Mouse (Mus musculus) E14TG2a.4 (cell line): ENCODE measurements around the gene Tbpl1.
A peak's percentile ranks its signal among the peaks of the same experiment; 100 is the strongest.

Experiments
- H3K27me3 ChIP-seq: 2 replicates; pipeline ENCODE4 v1.6.1; 2014; ENCODE audit warnings: low read length, control low read depth; ENCODE audit not compliant: insufficient read depth
- H3K36me3 ChIP-seq: 2 replicates; pipeline ENCODE4 v1.6.1; 2014; ENCODE audit warnings: low read length, control low read depth; ENCODE audit not compliant: insufficient read depth
- H3K4me1 ChIP-seq: replicated peaks from 2 replicates; pipeline ENCODE4 v1.6.1; 2014; ENCODE audit warnings: low read depth, low read length, control low read depth
- H3K4me3 ChIP-seq: replicated peaks from 2 replicates; pipeline ENCODE4 v1.5.1; 2014; ENCODE audit warnings: mild to moderate bottlenecking, low read length
- H3K9me3 ChIP-seq: 2 replicates; pipeline ENCODE4 v1.6.1; 2014; ENCODE audit warnings: low read length, control low read depth
- CTCF ChIP-seq: conservative IDR thresholded peaks from 2 replicates; pipeline ENCODE4 v1.5.1; 2014; ENCODE audit warnings: low read length
- NANOG ChIP-seq: IDR thresholded peaks from 2 replicates; pipeline ENCODE4 v1.6.1; 2014; ENCODE audit warnings: borderline replicate concordance, low read length, mixed read lengths
- POU5F1 ChIP-seq: IDR thresholded peaks from 2 replicates; pipeline ENCODE4 v1.6.1; 2014; ENCODE audit warnings: low read length, borderline replicate concordance

Tbpl1 gene

GRCm38 (mm10) chr10:22700773-22701172 is 31.0 kb downstream of the Tbpl1 start:
- Histone ChIP-seq H3K27me3 (no peaks in the 10 kb centered on the region), H3K36me3 (peaks cover 23% of the 10 kb centered on the region), H3K9me3 (peaks cover under 1% of the 10 kb centered on the region; the same call in 1 of the 2 replicates), H3K4me1 (peaks cover 56% of the 10 kb centered on the region), H3K4me3 (no peak overlapping the region)
- TF ChIP-seq CTCF, result no peak
- TF ChIP-seq NANOG, result no peak
- no peak for TF ChIP-seq POU5F1

GRCm38 (mm10) chr10:22699487-22700335 is 32.0 kb downstream of the Tbpl1 start:
- no peak overlapping the region for H3K4me3 ChIP-seq

GRCm38 (mm10) chr10:22698158-22698953 is 33.4 kb downstream of the Tbpl1 start:
- Histone ChIP-seq H3K9me3 (peaks cover 3% of the 10 kb centered on the region; the same call in 1 of the 2 replicates), H3K36me3 (peaks cover 9% of the 10 kb centered on the region), H3K4me3 (0 out of 2 replicates have a peak overlapping the region, but pooled peaks have one; percentile 17), H3K4me1 (peaks cover 54% of the 10 kb centered on the region), H3K27me3 (no peaks in the 10 kb centered on the region)
- no peak for TF ChIP-seq POU5F1
- no peak for TF ChIP-seq NANOG
- TF ChIP-seq CTCF, result no peak

More at GRCm38 (mm10) chr10:22699487-22700335, 32.0 kb downstream of the Tbpl1 start:
- peaks cover 14% of the 10 kb centered on the region for H3K36me3 ChIP-seq
- TF ChIP-seq CTCF (no peak), NANOG (no peak), POU5F1 (no peak)
- peaks cover 56% of the 10 kb centered on the region for H3K4me1 ChIP-seq
- H3K27me3 ChIP-seq, result no peaks in the 10 kb centered on the region
- peaks cover 3% of the 10 kb centered on the region; the same call in 1 of the 2 replicates for H3K9me3 ChIP-seq

GRCm38 (mm10) chr10:22696864-22697263 is 34.9 kb downstream of the Tbpl1 start:
- H3K36me3 ChIP-seq, result peaks cover 4% of the 10 kb centered on the region; the same call in 1 of the 2 replicates
- H3K4me3 ChIP-seq, result no peak overlapping the region
- H3K27me3 ChIP-seq, result no peaks in the 10 kb centered on the region
- peaks cover 51% of the 10 kb centered on the region for H3K4me1 ChIP-seq
- H3K9me3 ChIP-seq, result peaks cover 12% of the 10 kb centered on the region
- TF ChIP-seq CTCF (no peak), NANOG (no peak), POU5F1 (no peak)

GRCm38 (mm10) chr10:22696236-22696635 is 35.5 kb downstream of the Tbpl1 start:
- Histone ChIP-seq H3K4me1 (peaks cover 46% of the 10 kb centered on the region), H3K27me3 (no peaks in the 10 kb centered on the region), H3K36me3 (peaks cover 4% of the 10 kb centered on the region; the same call in 1 of the 2 replicates), H3K4me3 (no peak overlapping the region), H3K9me3 (peaks cover 19% of the 10 kb centered on the region)
- TF ChIP-seq NANOG, result no peak

- H3K4me1 ChIP-seq, result peaks cover 12% of the 10 kb centered on the region; the same call in 1 of the 2 replicates
- H3K4me3 ChIP-seq, result no peak overlapping the region
- H3K9me3 ChIP-seq, result peaks cover 13% of the 10 kb centered on the region; the same call in 1 of the 2 replicates
- H3K36me3 ChIP-seq, result no peaks in the 10 kb centered on the region
- H3K27me3 ChIP-seq, result no peaks in the 10 kb centered on the region
- no peak for TF ChIP-seq CTCF
- TF ChIP-seq POU5F1, result no peak
- TF ChIP-seq NANOG, result no peak
Observed at GRCm38 (mm10) chr10:22675848-22676630, 55.7 kb downstream of the Tbpl1 start.

- no peaks in the 10 kb centered on the region for H3K9me3 ChIP-seq
- H3K4me1 ChIP-seq, result peaks cover 12% of the 10 kb centered on the region; the same call in 1 of the 2 replicates
- H3K4me3 ChIP-seq, result no peak overlapping the region
- no peaks in the 10 kb centered on the region for H3K27me3 ChIP-seq
- TF ChIP-seq POU5F1 (no peak), CTCF (no peak)
- no peaks in the 10 kb centered on the region for H3K36me3 ChIP-seq
Observed at GRCm38 (mm10) chr10:22674176-22674575, 57.6 kb downstream of the Tbpl1 start.
